Mouse (Mus musculus): ENCODE measurements around the gene Fshr. TPM values are rescaled to one million over a fixed set of nuclear protein-coding genes. Genes with fewer than 3 reads are reported as not detected.

Fshr gene
- polyA plus RNA-seq, 1 experiment from 2014 or later, result 0.09 TPM

DNA sequence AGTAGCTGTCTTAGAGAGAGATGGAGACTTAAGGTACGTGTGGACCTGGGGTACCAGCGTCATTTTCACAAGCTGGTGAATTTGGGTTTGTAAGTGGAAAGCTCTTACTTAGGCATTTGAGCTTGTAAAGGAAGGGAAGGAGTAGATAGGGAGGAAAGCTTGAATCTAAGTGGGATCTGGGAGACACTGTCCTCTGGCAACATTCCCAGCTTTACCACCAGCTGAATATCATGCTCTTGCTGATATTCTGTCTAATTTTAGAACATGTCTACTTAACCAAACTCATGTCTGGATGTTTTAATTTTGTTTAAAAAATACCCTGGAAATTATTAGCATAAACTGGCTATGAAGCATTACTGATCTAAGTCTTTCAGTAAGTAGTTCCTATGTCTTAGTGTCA is 151.4 kb downstream of the Fshr start:
- Histone ChIP-seq H3K4me1 (ENCODE audit: control insufficient read depth, insufficient read depth, low read length) (peaks cover 5% of the 10 kb centered on the region), H3K4me2 (ENCODE audit: low read depth, low read length) (no peak overlapping the region), H3K4me3 (ENCODE audit: low read length) (no peak overlapping the region), H3K9ac (ENCODE audit: low read length) (no peak overlapping the region), H3K27ac (ENCODE audit: low read length) (no peak overlapping the region), H3K36me3 (ENCODE audit: control insufficient read depth, insufficient read depth) (no peaks in the 10 kb centered on the region), H3K9me3 (replicated peaks; ENCODE audit: control insufficient read depth, low read length) (no peaks in the 10 kb centered on the region), H3K27me3 (ENCODE audit: control insufficient read depth, insufficient read depth, low read length) (no peaks in the 10 kb centered on the region)
- WGBS, result 43% methylated on average over 2 of the region's 2 CpGs
- ATAC-seq (replicated peaks; ENCODE audit: extremely low read depth, insufficient read depth, low FRiP score), result no peak

DNA sequence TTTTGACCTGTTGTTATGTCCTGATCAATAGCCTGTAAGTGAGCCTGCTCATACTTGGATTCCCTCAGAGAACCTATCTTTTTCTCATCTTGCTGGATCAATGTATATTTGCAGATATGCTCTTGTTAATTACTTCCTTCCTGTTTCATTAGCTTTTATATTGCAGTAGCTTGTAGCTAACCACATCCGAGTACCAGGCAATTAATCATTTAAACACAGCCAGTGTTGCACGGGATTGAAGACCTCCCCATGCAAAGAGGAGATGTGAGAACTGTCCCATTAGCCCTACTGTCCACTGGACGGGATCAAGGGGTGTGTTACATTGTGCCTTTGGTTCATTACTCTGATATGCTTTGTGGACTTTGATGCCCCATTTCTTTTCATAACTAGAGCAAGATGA is 154.5 kb downstream of the Fshr start:
- no peak overlapping the region for H3K27ac ChIP-seq (ENCODE audit: low read length)
- no peak overlapping the region for H3K4me2 ChIP-seq (ENCODE audit: low read depth, low read length)
- no peak overlapping the region for H3K4me3 ChIP-seq (ENCODE audit: low read length)
- no peaks in the 10 kb centered on the region for H3K36me3 ChIP-seq (ENCODE audit: control insufficient read depth, insufficient read depth)
- H3K27me3 ChIP-seq (ENCODE audit: control insufficient read depth, insufficient read depth, low read length), result no peaks in the 10 kb centered on the region
- no peaks in the 10 kb centered on the region for H3K9me3 ChIP-seq (replicated peaks; ENCODE audit: control insufficient read depth, low read length)
- 52% methylated on average over 3 of the region's 3 CpGs for WGBS
- peaks cover 5% of the 10 kb centered on the region for H3K4me1 ChIP-seq (ENCODE audit: control insufficient read depth, insufficient read depth, low read length)
- no peak for ATAC-seq (replicated peaks; ENCODE audit: extremely low read depth, insufficient read depth, low FRiP score)
- H3K9ac ChIP-seq (ENCODE audit: low read length), result no peak overlapping the region

DNA sequence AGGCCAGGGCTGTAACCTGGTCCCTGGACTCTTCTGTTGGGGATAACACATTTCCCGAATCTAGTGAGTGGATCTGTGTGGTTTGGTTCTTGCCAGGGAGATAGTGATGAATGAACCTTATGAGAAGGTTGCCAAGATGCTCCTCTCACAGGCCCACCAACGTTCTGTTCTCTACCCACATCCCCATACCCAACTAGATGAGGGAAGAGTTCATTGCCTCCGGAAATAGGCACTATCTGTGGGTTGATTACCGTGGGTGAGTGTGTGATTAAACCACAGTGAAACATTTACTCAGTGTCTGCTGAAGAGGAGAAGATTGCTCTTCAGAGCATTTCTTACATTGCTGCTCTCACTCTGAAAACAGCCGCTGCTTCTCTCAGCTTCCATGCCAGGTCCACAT is 163.8 kb downstream of the Fshr start:
- no peak for ATAC-seq (replicated peaks; ENCODE audit: extremely low read depth, insufficient read depth, low FRiP score)

DNA sequence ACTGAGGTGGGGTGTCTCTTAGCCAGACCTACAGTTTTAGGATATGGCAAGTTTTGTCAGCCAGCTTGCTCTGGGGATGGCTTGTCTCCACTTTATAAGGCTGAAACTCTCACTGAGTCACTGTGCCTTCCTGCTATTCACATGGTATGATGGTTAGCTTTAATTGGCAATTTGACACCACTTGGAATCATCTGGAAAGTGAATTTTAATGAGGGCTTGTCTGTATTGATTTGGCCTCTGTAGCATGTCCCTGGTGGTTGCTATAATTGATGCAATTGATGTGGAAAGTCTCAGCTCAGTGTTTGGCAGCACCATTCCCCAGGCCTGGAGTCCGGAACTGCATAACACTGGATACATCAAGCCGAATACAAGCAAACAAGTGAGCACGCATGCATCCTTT is 164.4 kb downstream of the Fshr start:
- no peak overlapping the region for H3K27ac ChIP-seq (ENCODE audit: low read length)
- 97% methylated on average over 3 of the region's 3 CpGs for WGBS
- H3K9ac ChIP-seq (ENCODE audit: low read length), result no peak overlapping the region
- H3K27me3 ChIP-seq (ENCODE audit: control insufficient read depth, insufficient read depth, low read length), result no peaks in the 10 kb centered on the region
- H3K4me3 ChIP-seq (ENCODE audit: low read length), result no peak overlapping the region
- no peaks in the 10 kb centered on the region for H3K9me3 ChIP-seq (replicated peaks; ENCODE audit: control insufficient read depth, low read length)
- no peaks in the 10 kb centered on the region for H3K4me1 ChIP-seq (ENCODE audit: control insufficient read depth, insufficient read depth, low read length)
- ATAC-seq (replicated peaks; ENCODE audit: extremely low read depth, insufficient read depth, low FRiP score), result no peak
- H3K36me3 ChIP-seq (ENCODE audit: control insufficient read depth, insufficient read depth), result no peaks in the 10 kb centered on the region
- H3K4me2 ChIP-seq (ENCODE audit: low read depth, low read length), result no peak overlapping the region

More for the DNA sequence above, 163.8 kb downstream of the Fshr start:
- no peaks in the 10 kb centered on the region for H3K4me1 ChIP-seq (ENCODE audit: control insufficient read depth, insufficient read depth, low read length)
- H3K9ac ChIP-seq (ENCODE audit: low read length), result no peak overlapping the region
- WGBS, result 73% methylated on average over 5 of the region's 5 CpGs
- no peak overlapping the region for H3K4me2 ChIP-seq (ENCODE audit: low read depth, low read length)
- H3K4me3 ChIP-seq (ENCODE audit: low read length), result no peak overlapping the region
- H3K27me3 ChIP-seq (ENCODE audit: control insufficient read depth, insufficient read depth, low read length), result no peaks in the 10 kb centered on the region
- no peaks in the 10 kb centered on the region for H3K36me3 ChIP-seq (ENCODE audit: control insufficient read depth, insufficient read depth)
- H3K9me3 ChIP-seq (replicated peaks; ENCODE audit: control insufficient read depth, low read length), result no peaks in the 10 kb centered on the region
- no peak overlapping the region for H3K27ac ChIP-seq (ENCODE audit: low read length)

DNA sequence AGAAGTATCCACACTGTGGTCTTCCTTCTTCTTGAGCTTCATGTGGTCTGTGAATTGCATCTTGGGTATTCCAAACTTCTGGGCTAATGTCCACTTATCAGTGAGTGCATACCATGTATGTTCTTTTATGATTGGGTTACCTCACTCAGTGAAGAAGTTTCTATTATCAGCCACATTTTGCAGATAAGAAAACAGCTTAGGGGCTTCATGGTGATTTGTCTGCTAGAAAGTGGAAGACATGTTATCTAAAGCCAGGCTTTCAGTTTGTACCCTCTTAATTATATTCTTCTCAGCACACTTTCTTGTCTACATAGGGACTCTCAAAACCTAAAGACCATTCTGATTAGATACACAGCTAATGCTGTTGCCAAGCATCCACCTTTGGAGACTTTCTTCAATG is 165.8 kb downstream of the Fshr start:
- Histone ChIP-seq H3K4me3 (ENCODE audit: low read length) (no peak overlapping the region), H3K27ac (ENCODE audit: low read length) (no peak overlapping the region), H3K9me3 (replicated peaks; ENCODE audit: control insufficient read depth, low read length) (no peaks in the 10 kb centered on the region), H3K36me3 (ENCODE audit: control insufficient read depth, insufficient read depth) (no peaks in the 10 kb centered on the region), H3K27me3 (ENCODE audit: control insufficient read depth, insufficient read depth, low read length) (no peaks in the 10 kb centered on the region), H3K4me2 (ENCODE audit: low read depth, low read length) (no peak overlapping the region), H3K4me1 (ENCODE audit: control insufficient read depth, insufficient read depth, low read length) (no peaks in the 10 kb centered on the region), H3K9ac (ENCODE audit: low read length) (no peak overlapping the region)
- no peak for ATAC-seq (replicated peaks; ENCODE audit: extremely low read depth, insufficient read depth, low FRiP score)

DNA sequence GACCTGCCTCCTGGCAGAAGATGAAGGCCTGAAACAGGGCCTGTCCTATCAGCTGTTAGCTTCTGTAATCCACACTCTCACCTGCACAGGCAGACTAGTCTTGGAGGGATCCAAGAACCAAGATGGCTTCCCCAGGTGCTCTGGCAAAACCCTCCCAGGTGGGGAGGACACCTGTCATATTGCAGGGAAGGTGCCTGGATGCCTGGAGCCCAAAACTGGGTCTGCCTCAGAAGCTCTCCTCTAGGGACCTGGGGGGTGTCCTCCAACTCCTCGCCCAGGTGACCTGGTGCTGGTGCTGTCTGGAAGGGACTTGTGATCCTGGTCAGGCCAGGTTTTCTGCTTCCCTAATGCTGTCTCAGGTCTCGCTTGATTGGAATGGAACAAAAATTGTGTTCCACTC is 167.5 kb downstream of the Fshr start:
- no peak overlapping the region for H3K9ac ChIP-seq (ENCODE audit: low read length)
- 72% methylated on average over 2 of the region's 2 CpGs for WGBS

DNA sequence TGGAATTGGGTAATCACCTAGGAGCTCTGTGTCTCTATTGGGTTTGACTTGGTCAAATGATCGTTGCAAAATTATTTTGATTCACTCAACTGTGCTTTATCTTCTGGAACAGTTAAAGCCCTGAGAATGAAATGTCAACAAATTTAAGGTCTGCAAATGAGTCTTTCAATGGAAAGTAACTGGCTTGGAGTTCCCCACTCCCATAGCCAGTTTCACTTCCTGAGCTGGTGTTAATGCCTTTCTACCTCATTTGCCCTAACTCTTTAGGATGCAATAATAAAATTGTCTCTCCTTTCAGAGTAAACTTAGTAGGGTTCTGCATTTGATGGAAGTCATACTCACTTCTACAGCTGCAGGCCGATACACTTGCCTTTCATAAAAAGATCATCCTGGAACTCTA is 181.0 kb downstream of the Fshr start:
- H3K27me3 ChIP-seq (ENCODE audit: control insufficient read depth, insufficient read depth, low read length), result no peaks in the 10 kb centered on the region
- H3K36me3 ChIP-seq (ENCODE audit: control insufficient read depth, insufficient read depth), result no peaks in the 10 kb centered on the region
- H3K9me3 ChIP-seq (replicated peaks; ENCODE audit: control insufficient read depth, low read length), result no peaks in the 10 kb centered on the region
- no peak for ATAC-seq (replicated peaks; ENCODE audit: extremely low read depth, insufficient read depth, low FRiP score)
- H3K9ac ChIP-seq (ENCODE audit: low read length), result no peak overlapping the region
- no peak overlapping the region for H3K27ac ChIP-seq (ENCODE audit: low read length)
- WGBS, result 80% methylated on average over 2 of the region's 2 CpGs
- no peak overlapping the region for H3K4me2 ChIP-seq (ENCODE audit: low read depth, low read length)
- H3K4me3 ChIP-seq (ENCODE audit: low read length), result no peak overlapping the region
- no peaks in the 10 kb centered on the region for H3K4me1 ChIP-seq (ENCODE audit: control insufficient read depth, insufficient read depth, low read length)

More for the DNA sequence above, 167.5 kb downstream of the Fshr start:
- Histone ChIP-seq H3K4me1 (ENCODE audit: control insufficient read depth, insufficient read depth, low read length) (no peaks in the 10 kb centered on the region), H3K4me3 (ENCODE audit: low read length) (no peak overlapping the region), H3K9me3 (replicated peaks; ENCODE audit: control insufficient read depth, low read length) (no peaks in the 10 kb centered on the region), H3K27ac (ENCODE audit: low read length) (no peak overlapping the region), H3K27me3 (ENCODE audit: control insufficient read depth, insufficient read depth, low read length) (no peaks in the 10 kb centered on the region), H3K4me2 (ENCODE audit: low read depth, low read length) (no peak overlapping the region), H3K36me3 (ENCODE audit: control insufficient read depth, insufficient read depth) (no peaks in the 10 kb centered on the region)
- no peak for ATAC-seq (replicated peaks; ENCODE audit: extremely low read depth, insufficient read depth, low FRiP score)

DNA sequence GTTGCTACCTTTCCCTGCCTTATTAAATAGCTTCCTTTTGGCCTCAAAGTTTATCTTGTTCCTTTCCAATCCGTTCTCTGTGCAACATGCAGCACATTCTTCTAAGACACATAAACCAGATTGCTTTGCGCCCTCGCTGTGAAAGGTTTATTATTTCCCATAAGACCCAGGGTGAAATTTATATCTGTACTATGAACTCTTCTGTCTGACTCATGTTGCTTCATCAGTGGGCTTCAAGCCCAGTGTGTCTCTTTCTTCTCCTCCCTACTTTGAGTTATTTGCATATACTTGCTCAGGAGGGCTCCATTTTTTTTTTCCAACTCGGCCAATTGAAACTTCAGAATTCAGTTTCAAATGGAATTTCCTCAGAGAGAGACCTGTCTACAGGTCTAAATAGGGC is 183.5 kb downstream of the Fshr start:
- H3K9ac ChIP-seq (ENCODE audit: low read length), result no peak overlapping the region
- H3K9me3 ChIP-seq (replicated peaks; ENCODE audit: control insufficient read depth, low read length), result no peaks in the 10 kb centered on the region
- no peak for ATAC-seq (replicated peaks; ENCODE audit: extremely low read depth, insufficient read depth, low FRiP score)
- WGBS, result 69% methylated on average over 4 of the region's 4 CpGs
- no peaks in the 10 kb centered on the region for H3K36me3 ChIP-seq (ENCODE audit: control insufficient read depth, insufficient read depth)
- H3K27me3 ChIP-seq (ENCODE audit: control insufficient read depth, insufficient read depth, low read length), result no peaks in the 10 kb centered on the region
- no peak overlapping the region for H3K4me2 ChIP-seq (ENCODE audit: low read depth, low read length)
- no peaks in the 10 kb centered on the region for H3K4me1 ChIP-seq (ENCODE audit: control insufficient read depth, insufficient read depth, low read length)
- H3K4me3 ChIP-seq (ENCODE audit: low read length), result no peak overlapping the region
- no peak overlapping the region for H3K27ac ChIP-seq (ENCODE audit: low read length)

DNA sequence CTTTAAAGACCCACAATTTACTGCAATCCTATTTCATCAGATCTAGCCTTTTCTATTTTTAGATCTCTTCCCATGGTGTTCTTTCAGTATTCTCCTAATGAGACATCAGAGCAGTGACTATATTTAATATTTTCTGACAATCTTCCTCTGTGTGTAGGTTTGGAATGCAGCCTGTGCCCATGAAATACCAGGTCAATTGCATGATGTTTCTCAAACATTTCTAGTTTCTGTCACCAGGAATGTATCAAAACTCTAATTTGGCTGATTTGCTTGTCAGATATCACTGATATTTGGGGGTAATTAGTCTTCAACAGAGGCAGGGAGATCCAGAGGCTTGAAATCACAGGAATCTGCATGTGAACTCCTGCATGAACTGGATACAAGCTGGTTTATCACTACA is 186.8 kb downstream of the Fshr start:
- no peaks in the 10 kb centered on the region for H3K36me3 ChIP-seq (ENCODE audit: control insufficient read depth, insufficient read depth)
- no peak overlapping the region for H3K4me2 ChIP-seq (ENCODE audit: low read depth, low read length)
- no peaks in the 10 kb centered on the region for H3K9me3 ChIP-seq (replicated peaks; ENCODE audit: control insufficient read depth, low read length)
- ATAC-seq (replicated peaks; ENCODE audit: extremely low read depth, insufficient read depth, low FRiP score), result no peak
- H3K27ac ChIP-seq (ENCODE audit: low read length), result no peak overlapping the region
- H3K9ac ChIP-seq (ENCODE audit: low read length), result no peak overlapping the region
- no peak overlapping the region for H3K4me3 ChIP-seq (ENCODE audit: low read length)
- no peaks in the 10 kb centered on the region for H3K4me1 ChIP-seq (ENCODE audit: control insufficient read depth, insufficient read depth, low read length)
- no peaks in the 10 kb centered on the region for H3K27me3 ChIP-seq (ENCODE audit: control insufficient read depth, insufficient read depth, low read length)

DNA sequence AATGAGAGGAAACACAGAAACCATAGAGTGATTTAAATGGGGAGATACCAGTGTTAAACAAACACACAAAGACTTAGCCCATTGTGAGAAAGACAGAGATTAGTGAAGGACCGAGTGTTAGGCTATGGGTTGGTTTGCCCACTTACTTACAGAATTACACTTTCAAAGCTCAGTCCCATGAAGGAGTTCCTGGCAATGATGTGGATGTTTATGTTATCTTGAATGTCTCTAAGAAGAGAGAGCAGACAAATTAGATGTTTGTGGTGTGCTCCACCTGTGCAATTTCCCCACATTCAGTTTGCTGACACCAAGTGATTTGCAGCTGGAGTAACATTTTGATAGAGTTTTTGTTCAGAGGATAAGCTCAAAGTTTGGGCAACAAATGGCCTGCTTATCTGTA is 191.4 kb downstream of the Fshr start:
- Histone ChIP-seq H3K4me3 (ENCODE audit: low read length) (no peak overlapping the region), H3K4me2 (ENCODE audit: low read depth, low read length) (no peak overlapping the region), H3K27me3 (ENCODE audit: control insufficient read depth, insufficient read depth, low read length) (no peaks in the 10 kb centered on the region), H3K4me1 (ENCODE audit: control insufficient read depth, insufficient read depth, low read length) (no peaks in the 10 kb centered on the region), H3K27ac (ENCODE audit: low read length) (no peak overlapping the region), H3K9me3 (replicated peaks; ENCODE audit: control insufficient read depth, low read length) (no peaks in the 10 kb centered on the region), H3K9ac (ENCODE audit: low read length) (no peak overlapping the region), H3K36me3 (ENCODE audit: control insufficient read depth, insufficient read depth) (no peaks in the 10 kb centered on the region)
- WGBS, result 56% methylated on average over 1 of the region's 1 CpGs
- ATAC-seq (replicated peaks; ENCODE audit: extremely low read depth, insufficient read depth, low FRiP score), result no peak

Measured in heart, embryonic 16.5 days (tissue).